Mouse (Mus musculus) neural tube, embryonic 13.5 days (tissue): Measurements from ENCODE around the gene Stard8. TPM values are rescaled to one million over a fixed set of nuclear protein-coding genes. Genes with fewer than 3 reads are reported as not detected.
"Not testable (repeated sequence)": the region's sequence is repeated elsewhere in the genome, so short reads cannot be mapped to it uniquely, and the experiment has no call there.

Source experiments
- ATAC-seq: fragments of 200-750 bp; cut with Nextera tagmentation; 2 replicates; pipeline ENCODE4 v1.8.0; 2017; ENCODE audit warnings: low read depth, mild to moderate bottlenecking, moderate TSS enrichment, moderate library complexity
- H3K27ac ChIP-seq: fragments of 300-500 bp; sonication (generic); replicated peaks from 2 replicates; pipeline ENCODE4 v1.5.1; 2015; ENCODE audit warnings: moderate library complexity, mild to moderate bottlenecking, inconsistent platforms
- H3K27me3 ChIP-seq: fragments of 300-500 bp; sonication (generic); 2 replicates; pipeline ENCODE4 v1.6.1; 2015; ENCODE audit warnings: mild to moderate bottlenecking, inconsistent platforms
- H3K36me3 ChIP-seq: fragments of 300-500 bp; sonication (generic); 2 replicates; pipeline ENCODE4 v1.6.1; 2015; ENCODE audit warnings: mild to moderate bottlenecking, inconsistent platforms
- H3K4me1 ChIP-seq: fragments of 300-500 bp; sonication (generic); replicated peaks from 2 replicates; pipeline ENCODE4 v1.6.1; 2015; ENCODE audit warnings: inconsistent platforms
- H3K4me2 ChIP-seq: fragments of 300-500 bp; sonication (generic); 2 replicates; pipeline ENCODE4 v1.6.1; 2015; ENCODE audit warnings: inconsistent platforms, mild to moderate bottlenecking, moderate library complexity
- H3K4me3 ChIP-seq: fragments of 300-500 bp; sonication (generic); 2 replicates; pipeline ENCODE4 v1.5.1; 2015; ENCODE audit warnings: mild to moderate bottlenecking, inconsistent platforms
- H3K9ac ChIP-seq: fragments of 300-500 bp; sonication (generic); 2 replicates; pipeline ENCODE4 v1.6.1; 2015; ENCODE audit warnings: moderate library complexity, mild to moderate bottlenecking, inconsistent platforms
- H3K9me3 ChIP-seq: fragments of 300-500 bp; sonication (generic); 2 replicates; pipeline ENCODE4 v1.6.1; 2016; ENCODE audit warnings: inconsistent platforms
- WGBS: fragments of 180-500 bp; shearing (Covaris S2); methylation state at CpG from one replicate; pipeline ENCODE4 v1.1.7; 2015; 5-methylcytosine and 5-hydroxymethylcytosine counted together
- polyA plus RNA-seq: library from polyadenylated mRNA; unstranded; fragments of >200 nt; fragmentation: Nextera tagmentation; extraction: Ambion mirVana; gene quantifications from 2 replicates; pipeline ENCODE4 v1.2.1, GENCODE M21; 2015

Stard8 gene
- polyA plus RNA-seq, 1 experiment from 2014 or later: 4.9 TPM

- no peaks in the 10 kb centered on the region for H3K9me3 ChIP-seq
- H3K4me3 ChIP-seq: no peak overlapping the region
- no peak for ATAC-seq
- no peak overlapping the region for H3K27ac ChIP-seq
- no peaks in the 10 kb centered on the region for H3K36me3 ChIP-seq
- H3K4me2 ChIP-seq: no peak overlapping the region
- H3K27me3 ChIP-seq: peaks cover 4% of the 10 kb centered on the region
- no peak overlapping the region for H3K9ac ChIP-seq
- 84% methylated on average over 5 of the region's 5 CpGs for WGBS
- no peaks in the 10 kb centered on the region for H3K4me1 ChIP-seq
Measured at GRCm38 (mm10) chrX:99075111-99075510, 72.1 kb downstream of the Stard8 start.

GRCm38 (mm10) chrX:99076460-99076859, 73.4 kb downstream of the Stard8 start:
- no peak for ATAC-seq
- no peaks in the 10 kb centered on the region for H3K4me1 ChIP-seq
- WGBS: 83% methylated on average over 4 of the region's 4 CpGs

GRCm38 (mm10) chrX:99078374-99078892, 75.4 kb downstream of the Stard8 start:
- not testable (repeated sequence) for H3K27ac ChIP-seq, H3K4me1 ChIP-seq, H3K9me3 ChIP-seq, H3K36me3 ChIP-seq, H3K9ac ChIP-seq, ATAC-seq, H3K4me2 ChIP-seq, H3K27me3 ChIP-seq, H3K4me3 ChIP-seq
- WGBS: 83% methylated on average over 5 of the region's 7 CpGs

More at GRCm38 (mm10) chrX:99076460-99076859, 73.4 kb downstream of the Stard8 start:
- no peaks in the 10 kb centered on the region for H3K36me3 ChIP-seq
- no peak overlapping the region for H3K4me3 ChIP-seq
- no peaks in the 10 kb centered on the region for H3K9me3 ChIP-seq
- H3K27me3 ChIP-seq: no peaks in the 10 kb centered on the region
- H3K27ac ChIP-seq: no peak overlapping the region
- H3K9ac ChIP-seq: no peak overlapping the region
- no peak overlapping the region for H3K4me2 ChIP-seq

- Histone ChIP-seq H3K9me3 (no peaks in the 10 kb centered on the region), H3K27me3 (peaks cover 41% of the 10 kb centered on the region), H3K9ac (no peak overlapping the region), H3K4me1 (no peaks in the 10 kb centered on the region), H3K4me2 (no peak overlapping the region), H3K4me3 (no peak overlapping the region), H3K36me3 (no peaks in the 10 kb centered on the region), H3K27ac (no peak overlapping the region)
- WGBS: 73% methylated on average over 2 of the region's 2 CpGs
- ATAC-seq: no peak
Measured at GRCm38 (mm10) chrX:99092704-99093103, 89.7 kb downstream of the Stard8 start.

- not testable (repeated sequence) for H3K9ac ChIP-seq, H3K9me3 ChIP-seq, H3K4me1 ChIP-seq, H3K4me2 ChIP-seq, H3K36me3 ChIP-seq, H3K4me3 ChIP-seq, H3K27ac ChIP-seq
- WGBS: 78% methylated on average over 7 of the region's 10 CpGs
- peak; percentile 3; the same call in 1 of the 2 replicates for ATAC-seq
- peaks cover 15% of the 10 kb centered on the region; the same call in 1 of the 2 replicates for H3K27me3 ChIP-seq
Measured at GRCm38 (mm10) chrX:99111088-99111724, 108.2 kb downstream of the Stard8 start.

- H3K36me3 ChIP-seq: no peaks in the 10 kb centered on the region
- peaks cover 15% of the 10 kb centered on the region for H3K27me3 ChIP-seq
- WGBS: 87% methylated on average over 5 of the region's 5 CpGs
- no peak overlapping the region for H3K4me2 ChIP-seq
- ATAC-seq: no peak
- no peak overlapping the region for H3K27ac ChIP-seq
- no peaks in the 10 kb centered on the region for H3K4me1 ChIP-seq
- H3K9me3 ChIP-seq: no peaks in the 10 kb centered on the region
- no peak overlapping the region for H3K9ac ChIP-seq
- H3K4me3 ChIP-seq: no peak overlapping the region
Measured at GRCm38 (mm10) chrX:99119510-99119909, 116.5 kb downstream of the Stard8 start.

Other genes with a start within 250 kb of the Stard8 start
- gene Ophn1, start 112.2 kb upstream of the Stard8 start, polyA plus RNA-seq: 33.5 and 36.4 TPM in 2 replicates
- gene Yipf6, start 66.9 kb upstream of the Stard8 start, polyA plus RNA-seq: 15.4 and 20.7 TPM in 2 replicates
- 39.8 and 41.5 TPM in 2 replicates for gene Efnb1, start 132.9 kb downstream of the Stard8 start, polyA plus RNA-seq